Mouse (Mus musculus) neutrophil, adult 59 days (primary cell): ENCODE results near the gene Hoxd1. TPM values are rescaled to one million over a fixed set of nuclear protein-coding genes. Genes with fewer than 3 reads are reported as not detected.

Experiments
- total RNA-seq, 2 experiments: library from RNA; stranded (reverse); gene quantifications; 1 replicate in 1 of 2; 2 replicates in 1 of 2; pipeline ENCODE4 v1.2.4; 2023

Hoxd1 gene
- not detected for total RNA-seq

GRCm38 (mm10) chr2:74762522-74763244, at the start of gene Hoxd1:
Hoxd1 (plus strand) TSS chr2:74762980.

DNA sequence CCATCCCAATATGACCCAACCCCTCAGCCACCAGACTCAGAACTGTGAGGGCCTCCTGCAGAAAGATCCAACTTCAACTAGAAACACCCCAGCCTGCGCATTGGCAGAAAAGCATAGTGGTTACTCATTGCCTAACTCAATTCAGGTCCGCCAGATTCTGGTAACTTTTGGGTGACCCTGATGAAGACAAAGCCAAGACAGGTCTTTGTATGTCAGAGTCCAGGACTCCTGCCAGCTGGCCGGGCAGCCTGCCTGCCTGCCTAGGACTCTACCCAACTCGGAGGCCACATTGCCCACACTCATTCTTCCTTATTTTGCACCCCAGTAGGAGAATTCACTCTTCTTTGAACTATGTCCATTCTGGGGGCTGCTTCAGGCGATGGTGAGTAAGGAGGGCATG, 36.2 kb upstream of the Hoxd1 start, which contains the start of gene Gm28230:
Gene Gm28230 (plus strand): TSS at position 178 of the 400 bp plus-strand sequence.

Other genes with a start within 250 kb of the Hoxd1 start
- 10 to 100 TPM; 42.3 to 47.5 TPM for gene Lnpk, start 183.5 kb upstream of the Hoxd1 start, total RNA-seq
- gene Evx2, start 103.4 kb upstream of the Hoxd1 start, total RNA-seq: not detected
- not detected for gene Hoxd13, start 94.7 kb upstream of the Hoxd1 start, total RNA-seq
- not detected for gene Hoxd12, start 88.0 kb upstream of the Hoxd1 start, total RNA-seq
- not detected for gene Hoxd11, start 83.4 kb upstream of the Hoxd1 start, total RNA-seq
- not detected for gene Hoxd10, start 71.1 kb upstream of the Hoxd1 start, total RNA-seq
- not detected for gene Hoxd9, start 65.3 kb upstream of the Hoxd1 start, total RNA-seq
- gene Hoxd8, start 58.4 kb upstream of the Hoxd1 start, total RNA-seq: not detected
- not detected for gene Hoxd3, start 51.1 kb upstream of the Hoxd1 start, total RNA-seq
- gene Hoxd4, start 51.1 kb upstream of the Hoxd1 start, total RNA-seq: not detected
- gene Gm28230, start 36.3 kb upstream of the Hoxd1 start, total RNA-seq: not detected
- 10 to 100 TPM; 14.1 to 14.7 TPM for gene Mtx2, start 62.8 kb downstream of the Hoxd1 start, total RNA-seq